Mouse (Mus musculus): Measurements from ENCODE around the gene Rexo1.

- peak; percentile 86 for TF ChIP-seq CTCF (IDR thresholded peaks at IDR 0.05; ENCODE audit: borderline replicate concordance, control insufficient read depth, extremely low read depth, insufficient read depth, low read length, poor library complexity)
- no peak for TF ChIP-seq POLR2A (IDR thresholded peaks at IDR 0.05; ENCODE audit: control insufficient read depth, extremely low read depth, insufficient read depth, low read length, poor library complexity)
Measured at GRCm38 (mm10) chr10:80557346-80557965, 3.9 kb downstream of the Rexo1 start.
